Mouse (Mus musculus): ENCODE results near the gene Mrpl37.

GRCm38 (mm10) chr4:107017257-107017656, 49.4 kb downstream of the Mrpl37 start:
- TF ChIP-seq POLR2A (IDR thresholded peaks at IDR 0.05; ENCODE audit: borderline replicate concordance, low read depth, low read length) (no peak), CTCF (IDR thresholded peaks at IDR 0.05; ENCODE audit: low read depth, low read length) (no peak)
